Mouse (Mus musculus) urinary bladder, postnatal 0 days (tissue): ENCODE results near the gene Wnt9a. TPM values are rescaled to one million over a fixed set of nuclear protein-coding genes. Genes with fewer than 3 reads are reported as not detected.

ENCODE experiments used
- microRNA-seq: library from miRNA; unstranded; fragments of <30 nt; microRNA quantifications from one replicate; pipeline ENCODE4, GENCODE M21; 2016
- polyA plus RNA-seq: library from polyadenylated mRNA; unstranded; fragments of >200 nt; fragmentation: Nextera tagmentation; extraction: Ambion mirVana; gene quantifications from 2 replicates; pipeline ENCODE4 v1.2.1, GENCODE M21; 2015

Wnt9a gene
- 9.9 and 11.7 TPM in 2 replicates for polyA plus RNA-seq

DNA sequence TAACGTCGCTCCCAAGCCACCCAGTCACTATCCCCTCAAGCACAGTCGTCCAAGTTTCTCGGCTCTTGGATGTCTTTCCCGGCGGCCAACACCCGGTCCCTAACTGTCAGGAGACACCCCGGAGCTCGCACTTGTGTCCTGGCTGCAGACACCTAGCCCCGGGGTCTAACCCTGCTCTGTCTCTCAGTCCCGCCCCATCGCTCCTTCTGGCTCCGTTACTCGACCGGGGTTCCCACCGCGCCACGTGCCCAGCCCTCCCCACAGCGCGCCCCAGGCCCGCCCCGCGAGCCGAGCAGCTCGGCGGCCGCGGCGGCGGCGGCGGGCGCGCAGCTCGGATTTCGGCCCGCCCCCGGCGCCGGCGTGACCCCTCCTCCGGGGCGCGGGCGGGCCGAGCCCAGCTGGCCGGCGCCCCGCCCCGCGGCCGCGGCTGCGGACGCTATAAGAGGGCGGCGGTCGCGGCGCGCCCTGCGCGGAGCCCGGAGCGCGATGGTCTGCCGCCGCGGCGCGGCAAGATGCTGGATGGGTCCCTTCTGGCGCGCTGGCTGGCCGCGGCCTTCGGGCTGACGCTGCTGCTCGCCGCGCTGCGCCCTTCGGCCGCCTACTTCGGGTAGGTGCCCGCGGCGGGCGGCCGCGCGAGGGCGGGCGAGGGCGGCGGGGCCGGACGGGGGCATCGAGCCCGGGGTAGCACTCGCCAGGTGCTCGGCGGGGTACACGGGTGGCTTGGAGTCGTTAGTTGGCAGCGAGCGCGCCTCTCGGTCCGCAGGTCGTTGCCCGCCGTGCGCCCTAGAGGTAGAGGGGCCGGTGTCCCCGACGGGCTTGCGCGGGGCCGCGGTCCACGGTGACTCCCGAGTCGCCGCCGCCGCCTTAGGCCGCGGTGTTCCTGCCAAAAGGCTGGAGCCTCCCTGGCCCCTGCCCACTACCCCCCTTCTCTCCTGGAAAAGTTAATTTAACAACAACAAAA, at the start of gene Wnt9a:
TSS of gene Wnt9a (plus strand) at position 468 of the 961 bp plus-strand sequence.

DNA sequence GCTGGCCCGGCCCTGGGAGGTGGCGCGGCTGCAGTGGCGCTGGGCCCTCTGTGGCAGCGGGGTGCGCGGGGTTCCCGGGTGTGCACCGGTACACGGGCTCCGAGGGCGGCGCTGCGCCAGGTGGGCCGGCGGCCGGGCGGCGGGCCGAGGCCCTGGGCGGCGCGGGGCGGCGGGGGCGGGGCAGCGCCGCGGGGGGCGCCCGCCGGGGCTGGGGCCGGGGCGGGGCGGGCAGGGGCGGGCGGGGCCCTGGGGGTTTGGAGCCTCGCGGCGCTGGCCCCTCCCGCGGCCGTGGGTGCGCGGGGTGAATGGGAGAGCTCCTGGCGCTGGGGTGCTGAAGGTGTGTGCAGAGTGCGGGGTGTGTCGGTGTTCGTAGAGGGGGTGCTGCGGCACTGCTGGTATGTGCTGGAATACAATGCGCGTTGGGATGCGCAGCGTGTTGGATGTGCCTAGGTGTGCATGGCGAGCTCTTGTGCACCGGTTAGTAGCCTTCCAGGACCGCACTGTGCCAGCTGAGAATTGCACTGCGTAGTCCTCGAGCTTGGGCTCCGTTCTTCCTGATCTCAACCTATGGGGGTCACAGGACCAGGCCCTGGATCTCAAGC, 15.9 kb upstream of the Wnt9a start, which contains the start of gene Wnt3a:
TSS of gene Wnt3a (minus strand) at position 51 of the 602 bp plus-strand sequence.

GRCm38 (mm10) chr11:59375475-59375874, 68.7 kb downstream of the Wnt9a start, which contains the start of gene Prss38:
Gene Prss38, minus strand, starts transcription at chr11:59375657.

Small RNAs within 50 kb of the gene (microRNA-seq; reads per million reads assigned to microRNA genes)
- gene Gm24756, result not detected

Other genes starting within 250 kb of the Wnt9a start
- 0.26 and 0.33 TPM in 2 replicates for gene Obscn, start 170.5 kb upstream of the Wnt9a start, polyA plus RNA-seq
- gene Iba57, start 143.2 kb upstream of the Wnt9a start, polyA plus RNA-seq, result 3.2 and 3.8 TPM in 2 replicates
- gene Gjc2, start 123.7 kb upstream of the Wnt9a start, polyA plus RNA-seq, result 3.4 and 3.7 TPM in 2 replicates
- gene Guk1, start 114.7 kb upstream of the Wnt9a start, polyA plus RNA-seq, result 113 and 118 TPM in 2 replicates
- gene Mrpl55, start 104.4 kb upstream of the Wnt9a start, polyA plus RNA-seq, result 79.7 and 89.8 TPM in 2 replicates
- gene 2310033P09Rik, start 98.6 kb upstream of the Wnt9a start, polyA plus RNA-seq, result 16.2 and 16.7 TPM in 2 replicates
- 555 and 614 TPM in 2 replicates for gene Arf1, start 78.7 kb upstream of the Wnt9a start, polyA plus RNA-seq
- 0.05 TPM in 1 of 2 replicates, not detected in the other for gene Wnt3a, start 16.2 kb upstream of the Wnt9a start, polyA plus RNA-seq
- 0.10 TPM in 1 of 2 replicates, not detected in the other for gene Prss38, start 68.7 kb downstream of the Wnt9a start, polyA plus RNA-seq
- gene Jmjd4, start 143.1 kb downstream of the Wnt9a start, polyA plus RNA-seq, result 6.0 and 6.1 TPM in 2 replicates
- gene Snap47, start 144.3 kb downstream of the Wnt9a start, polyA plus RNA-seq, result 62.6 and 71.1 TPM in 2 replicates
- gene Zfp867, start 165.5 kb downstream of the Wnt9a start, polyA plus RNA-seq, result 4.6 and 4.9 TPM in 2 replicates
- 8.8 and 10.8 TPM in 2 replicates for gene Zkscan17, start 219.8 kb downstream of the Wnt9a start, polyA plus RNA-seq
- 0.22 and 0.47 TPM in 2 replicates for gene Nlrp3, start 234.6 kb downstream of the Wnt9a start, polyA plus RNA-seq